14 mouse cellular contexts compared by ENCODE assay signal in genomic region chr6:52200073-52200750, GRCm38 (mm10). TPM values are rescaled to one million over a fixed set of nuclear protein-coding genes. Genes with fewer than 3 reads are reported as not detected.
DNase-seq lines count a peak whose midpoint lies in the region; ATAC-seq lines count a peak whose summit lies in the region.
"Had no signal": no experiment of that assay in that cellular context is flagged by ENCODE, and none has a peak within 500 bp of the region (broad histone marks: within the 10 kb centered on the region; RNA-seq: fewer than 3 reads in every experiment).

No protein-coding gene starts in this region.

- H3K36me3 ChIP-seq in heart, embryonic 16.5 days (ENCODE audit: control insufficient read depth, insufficient read depth), result no peaks in the 10 kb centered on the region
- H3K36me3 ChIP-seq in hindbrain, embryonic 12.5 days, result no peaks in the 10 kb centered on the region
- peaks cover 35% of the 10 kb centered on the region for H3K36me3 ChIP-seq in neural tube, embryonic 12.5 days
- H3K36me3 ChIP-seq: liver, embryonic 13.5 days had no signal

- 0 out of 2 replicates have a peak overlapping the region, but pooled peaks have one; percentile 2 for H3K4me2 ChIP-seq in heart, embryonic 16.5 days (ENCODE audit: low read depth, low read length)
- H3K4me2 ChIP-seq in hindbrain, embryonic 12.5 days (replicated peaks), result peak overlapping the region; percentile 34
- H3K4me2 ChIP-seq in neural tube, embryonic 12.5 days (replicated peaks), result peak overlapping the region; percentile 99
- H3K4me2 ChIP-seq: liver, embryonic 13.5 days had no signal

- ATAC-seq in heart, embryonic 16.5 days (replicated peaks; ENCODE audit: extremely low read depth, insufficient read depth, low FRiP score), result no peak
- ATAC-seq in hindbrain, embryonic 12.5 days (ENCODE audit: low FRiP score), result no peak
- no peak for ATAC-seq in neural tube, embryonic 12.5 days (ENCODE audit: low FRiP score, low read depth)
- ATAC-seq: forebrain, postnatal 0 days; midbrain, embryonic 16.5 days had no signal

- no peak overlapping the region for H3K27ac ChIP-seq in heart, embryonic 16.5 days (ENCODE audit: low read length)
- peak overlapping the region; percentile 75 for H3K27ac ChIP-seq in hindbrain, embryonic 12.5 days
- peak overlapping the region; percentile 80 for H3K27ac ChIP-seq in neural tube, embryonic 12.5 days
- H3K27ac ChIP-seq: liver, embryonic 13.5 days had no signal

- peaks cover 3% of the 10 kb centered on the region; the same call in 1 of the 2 replicates for H3K4me1 ChIP-seq in heart, embryonic 16.5 days (ENCODE audit: control insufficient read depth, insufficient read depth, low read length)
- H3K4me1 ChIP-seq in hindbrain, embryonic 12.5 days, result peaks cover 9% of the 10 kb centered on the region
- H3K4me1 ChIP-seq in neural tube, embryonic 12.5 days, result peaks cover 82% of the 10 kb centered on the region

- H3K9ac ChIP-seq in heart, embryonic 16.5 days (ENCODE audit: low read length), result no peak overlapping the region
- peak overlapping the region; percentile 55 for H3K9ac ChIP-seq in hindbrain, embryonic 12.5 days
- peak overlapping the region; percentile 100 for H3K9ac ChIP-seq in neural tube, embryonic 12.5 days
- H3K9ac ChIP-seq: forebrain, postnatal 0 days; liver, embryonic 13.5 days had no signal

- H3K27me3 ChIP-seq in heart, embryonic 16.5 days (ENCODE audit: control insufficient read depth, insufficient read depth, low read length), result peaks cover 78% of the 10 kb centered on the region
- peaks cover 96% of the 10 kb centered on the region for H3K27me3 ChIP-seq in hindbrain, embryonic 12.5 days
- no peaks in the 10 kb centered on the region for H3K27me3 ChIP-seq in neural tube, embryonic 12.5 days (replicated peaks)

- intact Hi-C loops in heart, postnatal 14 days (cut with DNase I), result no loop called here

- no peaks in the 10 kb centered on the region for H3K9me3 ChIP-seq in heart, embryonic 16.5 days (replicated peaks; ENCODE audit: control insufficient read depth, low read length)
- no peaks in the 10 kb centered on the region for H3K9me3 ChIP-seq in hindbrain, embryonic 12.5 days (replicated peaks)
- H3K9me3 ChIP-seq in neural tube, embryonic 12.5 days, result no peaks in the 10 kb centered on the region
- H3K9me3 ChIP-seq: liver, embryonic 13.5 days had no signal

- H3K4me3 ChIP-seq in heart, embryonic 16.5 days (ENCODE audit: low read length), result no peak overlapping the region
- peak overlapping the region; percentile 25 for H3K4me3 ChIP-seq in hindbrain, embryonic 12.5 days
- peak overlapping the region; percentile 41 for H3K4me3 ChIP-seq in neural tube, embryonic 12.5 days
- H3K4me3 ChIP-seq: liver, embryonic 13.5 days had no signal

- no peak for DNase-seq in heart, postnatal 14 days
- DNase-seq in kidney, postnatal 25 days, result peak; percentile 15 to 58
- DNase-seq in ovary, postnatal 10 days (ENCODE audit: low spot score), result no peak
- no peak for DNase-seq in layer of hippocampus, adult 11-12 months (ENCODE audit: low spot score)
- no peak for DNase-seq in gastrocnemius, adult 8-10 months (ENCODE audit: low spot score in 2 of 2)
- DNase-seq: forebrain, postnatal 0 days; heart, postnatal 36 days; liver, embryonic 13.5 days; right cerebral cortex, postnatal 14 days had no signal

- 22% methylated on average over 30 of the region's 30 CpGs for WGBS in heart, embryonic 16.5 days
- 1% methylated on average over 30 of the region's 30 CpGs for WGBS in hindbrain, embryonic 12.5 days
- WGBS in neural tube, embryonic 12.5 days, result 3% methylated on average over 30 of the region's 30 CpGs

RNA-seq across cellular contexts. Expression of gene Hoxa5, which starts 4.2 kb away (rescaled TPM):
- polyA plus RNA-seq in heart, embryonic 16.5 days (2015; fragmentation: Nextera tagmentation; extraction: Ambion mirVana), result 1.3 and 3.3 TPM in 2 replicates
- total RNA-seq in heart, postnatal 14 days (2021), result 1 to 10 TPM; 1.4 to 2.1 TPM
- 53.4 and 82.9 TPM in 2 replicates for polyA plus RNA-seq in hindbrain, embryonic 12.5 days (2016; fragmentation: Nextera tagmentation; extraction: Ambion mirVana)
- polyA plus RNA-seq in neural tube, embryonic 12.5 days (2016; fragmentation: Nextera tagmentation; extraction: Ambion mirVana), result 72.6 and 76.1 TPM in 2 replicates
- 1 to 10 TPM; 1.2 to 1.9 (median 1.5) TPM for total RNA-seq in gastrocnemius, adult 8-10 months (2022)
- total RNA-seq: forebrain, postnatal 0 days had no signal
- polyA plus RNA-seq: forebrain, postnatal 0 days; midbrain, embryonic 16.5 days had no signal

RNA-seq across cellular contexts. Expression of gene Hoxa6, which starts 8.3 kb away (rescaled TPM):
- not detected in 2 replicates for polyA plus RNA-seq in heart, embryonic 16.5 days (2015; fragmentation: Nextera tagmentation; extraction: Ambion mirVana)
- total RNA-seq in heart, postnatal 14 days (2021), result not detected
- 18.7 and 20.5 TPM in 2 replicates for polyA plus RNA-seq in hindbrain, embryonic 12.5 days (2016; fragmentation: Nextera tagmentation; extraction: Ambion mirVana)
- 34.7 and 34.9 TPM in 2 replicates for polyA plus RNA-seq in neural tube, embryonic 12.5 days (2016; fragmentation: Nextera tagmentation; extraction: Ambion mirVana)
- total RNA-seq in gastrocnemius, adult 8-10 months (2022), result 1 to 10 TPM in 2 of 4 experiments, under 1 TPM in 2; 0.45 to 2.3 (median 1.2) TPM
- total RNA-seq: common myeloid progenitor, adult 5-6 weeks; forebrain, postnatal 0 days; heart, postnatal 36 days had no signal
- polyA plus RNA-seq: forebrain, postnatal 0 days; liver, embryonic 13.5 days; midbrain, embryonic 16.5 days had no signal

RNA-seq across cellular contexts. Expression of gene Hoxa4, which starts 8.7 kb away (rescaled TPM):
- 0.54 TPM in 1 of 2 replicates, not detected in the other for polyA plus RNA-seq in heart, embryonic 16.5 days (2015; fragmentation: Nextera tagmentation; extraction: Ambion mirVana)
- under 1 TPM; 0.44 to 0.62 TPM for total RNA-seq in heart, postnatal 14 days (2021)
- 6.9 and 12.5 TPM in 2 replicates for polyA plus RNA-seq in hindbrain, embryonic 12.5 days (2016; fragmentation: Nextera tagmentation; extraction: Ambion mirVana)
- 7.1 and 9.7 TPM in 2 replicates for polyA plus RNA-seq in neural tube, embryonic 12.5 days (2016; fragmentation: Nextera tagmentation; extraction: Ambion mirVana)
- total RNA-seq in gastrocnemius, adult 8-10 months (2022), result 1 to 10 TPM; 1.8 to 2.8 (median 2.1) TPM
- total RNA-seq: forebrain, postnatal 0 days had no signal
- polyA plus RNA-seq: forebrain, postnatal 0 days; midbrain, embryonic 16.5 days had no signal

RNA-seq across cellular contexts. Expression of gene Hoxa3, which starts 12.9 kb away (rescaled TPM):
- 0.89 and 1.3 TPM in 2 replicates for polyA plus RNA-seq in heart, embryonic 16.5 days (2015; fragmentation: Nextera tagmentation; extraction: Ambion mirVana)
- total RNA-seq in heart, postnatal 14 days (2021), result 1 to 10 TPM; 1.2 TPM
- polyA plus RNA-seq in hindbrain, embryonic 12.5 days (2016; fragmentation: Nextera tagmentation; extraction: Ambion mirVana), result 13.7 and 19.5 TPM in 2 replicates
- 21.1 and 25.1 TPM in 2 replicates for polyA plus RNA-seq in neural tube, embryonic 12.5 days (2016; fragmentation: Nextera tagmentation; extraction: Ambion mirVana)
- 1 to 10 TPM; 1.3 to 2.9 (median 2.0) TPM for total RNA-seq in gastrocnemius, adult 8-10 months (2022)
- total RNA-seq: forebrain, postnatal 0 days had no signal
- polyA plus RNA-seq: forebrain, postnatal 0 days; midbrain, embryonic 16.5 days had no signal

RNA-seq across cellular contexts. Expression of gene Gm28308, which starts 12.9 kb away (rescaled TPM):
- not detected in 2 replicates for polyA plus RNA-seq in heart, embryonic 16.5 days (2015; fragmentation: Nextera tagmentation; extraction: Ambion mirVana)
- not detected for total RNA-seq in heart, postnatal 14 days (2021)
- not detected in 2 replicates for polyA plus RNA-seq in hindbrain, embryonic 12.5 days (2016; fragmentation: Nextera tagmentation; extraction: Ambion mirVana)
- not detected in 2 replicates for polyA plus RNA-seq in neural tube, embryonic 12.5 days (2016; fragmentation: Nextera tagmentation; extraction: Ambion mirVana)
- total RNA-seq in gastrocnemius, adult 8-10 months (2022), result under 1 TPM; 0.36 to 0.80 (median 0.51) TPM
- total RNA-seq: common myeloid progenitor, adult 5-6 weeks; forebrain, postnatal 0 days; heart, postnatal 36 days had no signal
- polyA plus RNA-seq: forebrain, postnatal 0 days; liver, embryonic 13.5 days; midbrain, embryonic 16.5 days had no signal

Comparison
In these comparisons a context has a peak if more than half of its experiments do, and no peak if none do; other contexts are left out.
1. H3K4me2 ChIP-seq: peak in every context shown above with its lines; median percentile 99 in neural tube, embryonic 12.5 days; 34 in hindbrain, embryonic 12.5 days; 2 in heart, embryonic 16.5 days.
2. DNase-seq: peak in kidney, postnatal 25 days (2 of 2); none in heart, postnatal 14 days (0 of 2), ovary, postnatal 10 days (single experiment), layer of hippocampus, adult 11-12 months (single experiment) and gastrocnemius, adult 8-10 months (0 of 2).
3. RNA of gene Hoxa5, which starts 4.2 kb away (polyA plus RNA-seq): 72.6 to 76.1 TPM in neural tube, embryonic 12.5 days and 53.4 to 82.9 TPM in hindbrain, embryonic 12.5 days; 1.3 to 3.3 TPM in heart, embryonic 16.5 days; every median in the first group is over 10 times any median in the second.
4. RNA of gene Hoxa6, which starts 8.3 kb away (polyA plus RNA-seq): 34.7 to 34.9 TPM in neural tube, embryonic 12.5 days and 18.7 to 20.5 TPM in hindbrain, embryonic 12.5 days; not detected in heart, embryonic 16.5 days; every median in the first group is over 10 times any median in the second.